Comparison of ENCODE assay signal across 30 mouse cellular contexts in the genomic region with DNA sequence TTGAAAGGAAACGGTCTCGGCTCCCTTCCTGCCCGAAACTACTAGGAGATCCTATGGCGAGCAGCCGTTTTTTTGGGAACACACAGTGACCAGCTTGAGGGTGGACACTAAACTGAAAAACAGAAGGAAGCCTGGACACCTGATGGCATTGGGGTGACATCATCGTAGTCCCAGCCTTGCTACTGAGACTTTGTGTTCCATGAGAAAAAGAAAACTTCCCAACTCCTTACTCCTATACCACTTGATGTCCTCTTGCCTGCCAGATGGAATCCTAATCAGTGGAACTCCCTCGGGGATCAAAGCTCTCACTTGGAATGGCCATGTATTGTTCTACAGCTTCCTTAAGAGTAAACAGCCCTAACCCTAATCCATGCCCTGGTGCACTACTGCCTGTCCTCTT. TPM values are rescaled to one million over a fixed set of nuclear protein-coding genes. Genes with fewer than 3 reads are reported as not detected.
DNase-seq lines count a peak whose midpoint lies in the region; ATAC-seq and TF ChIP-seq lines count a peak whose summit lies in the region.
"Had no signal": no experiment of that assay in that cellular context is flagged by ENCODE, and none has a peak within 500 bp of the region (broad histone marks: within the 10 kb centered on the region; RNA-seq: fewer than 3 reads in every experiment).

No protein-coding gene starts in this region.

- no peak overlapping the region for H3K27ac ChIP-seq in heart, embryonic 10.5 days
- H3K27ac ChIP-seq in heart, postnatal 0 days (ENCODE audit: low read depth): no peak overlapping the region
- H3K27ac ChIP-seq: embryonic facial prominence, embryonic 12.5 days; heart, embryonic 15.5 days; hindbrain, embryonic 14.5 days; limb, embryonic 13.5 days; lung, embryonic 15.5 days; midbrain, embryonic 12.5 days; neural tube, embryonic 12.5 days had no signal

- H3K4me1 ChIP-seq in heart, embryonic 10.5 days: peaks cover 16% of the 10 kb centered on the region; the same call in 1 of the 2 replicates
- peaks cover 46% of the 10 kb centered on the region for H3K4me1 ChIP-seq in heart, postnatal 0 days (ENCODE audit: control insufficient read depth, insufficient read depth)
- H3K4me1 ChIP-seq: lung, embryonic 15.5 days; neural tube, embryonic 12.5 days had no signal

- H3K4me3 ChIP-seq in heart, embryonic 10.5 days: no peak overlapping the region
- no peak overlapping the region for H3K4me3 ChIP-seq in heart, postnatal 0 days (ENCODE audit: low read depth, low read length)
- H3K4me3 ChIP-seq: embryonic facial prominence, embryonic 12.5 days; heart, embryonic 15.5 days; limb, embryonic 13.5 days; lung, embryonic 15.5 days; megakaryocyte, embryonic 14.5 days; midbrain, embryonic 12.5 days; myocyte; neural tube, embryonic 12.5 days had no signal

- no peak overlapping the region for H3K4me2 ChIP-seq in heart, postnatal 0 days (ENCODE audit: low read depth, low read length)
- H3K4me2 ChIP-seq: embryonic facial prominence, embryonic 12.5 days; heart, embryonic 15.5 days; hindbrain, embryonic 14.5 days; limb, embryonic 13.5 days; liver, embryonic 11.5 days; lung, embryonic 15.5 days; midbrain, embryonic 12.5 days; neural tube, embryonic 12.5 days had no signal

- WGBS in heart, embryonic 10.5 days: 82% methylated on average over 7 of the region's 7 CpGs
- 68% methylated on average over 7 of the region's 7 CpGs for WGBS in heart, postnatal 0 days

- H3K9ac ChIP-seq in heart, postnatal 0 days (replicated peaks; ENCODE audit: low read depth, low read length): no peak overlapping the region
- H3K9ac ChIP-seq: embryonic facial prominence, embryonic 12.5 days; heart, embryonic 15.5 days; hindbrain, embryonic 14.5 days; limb, embryonic 13.5 days; lung, embryonic 15.5 days; midbrain, embryonic 12.5 days; neural tube, embryonic 12.5 days had no signal

- no peaks in the 10 kb centered on the region for H3K9me3 ChIP-seq in heart, embryonic 10.5 days
- H3K9me3 ChIP-seq in heart, postnatal 0 days (replicated peaks; ENCODE audit: control insufficient read depth, low read length): no peaks in the 10 kb centered on the region
- H3K9me3 ChIP-seq: embryonic facial prominence, embryonic 12.5 days; heart, embryonic 15.5 days; limb, embryonic 13.5 days; lung, embryonic 15.5 days; megakaryocyte, embryonic 14.5 days; midbrain, embryonic 12.5 days; neural tube, embryonic 12.5 days had no signal

- TF ChIP-seq EP300 in heart, postnatal 0 days (IDR thresholded peaks at IDR 0.05; ENCODE audit: low read depth): peak; percentile 80; the same call in 1 of the 2 replicates

- DNase-seq in heart, adult 18-20 months: peak; percentile 79 to 91
- no peak for DNase-seq in heart, embryonic 10.5 days (ENCODE audit: low spot score)
- DNase-seq in heart, adult 8-10 months (ENCODE audit: low spot score): peak; percentile 91
- no peak for DNase-seq in heart, postnatal 0 days (ENCODE audit: low spot score)
- DNase-seq in heart, postnatal 4 days: peak; percentile 64
- no peak for DNase-seq in Muller cell, postnatal 12 days (ENCODE audit: inconsistent ontology term)
- no peak for DNase-seq in cerebellum, adult 11 months
- DNase-seq: adrenal gland, adult 2 months; adrenal gland, postnatal 36 days; B cell, adult 2 months; cerebellum, adult 8-10 months; cerebellum, postnatal 25 days; kidney, postnatal 14 days; layer of hippocampus, adult 9-11 months; lung, postnatal 4 days; right cerebral cortex, adult 18-20 months; thymus, postnatal 4 days had no signal

- TF ChIP-seq CTCF in heart, postnatal 0 days (IDR thresholded peaks at IDR 0.05; ENCODE audit: low read depth): no peak

- ATAC-seq in heart, postnatal 0 days (ENCODE audit: insufficient read depth, low read depth): peak; percentile 60
- ATAC-seq: activated CD4-positive, CD25-positive, alpha-beta regulatory T cell, adult 4 months; forebrain, embryonic 14.5 days; intestine, postnatal 0 days had no signal

- no peaks in the 10 kb centered on the region for H3K36me3 ChIP-seq in heart, embryonic 10.5 days
- H3K36me3 ChIP-seq in heart, postnatal 0 days (replicated peaks; ENCODE audit: control insufficient read depth, insufficient read depth, low read length): no peaks in the 10 kb centered on the region
- H3K36me3 ChIP-seq: embryonic facial prominence, embryonic 12.5 days; heart, embryonic 15.5 days; limb, embryonic 13.5 days; lung, embryonic 15.5 days; midbrain, embryonic 12.5 days; neural tube, embryonic 12.5 days had no signal

- no peaks in the 10 kb centered on the region for H3K27me3 ChIP-seq in heart, embryonic 10.5 days (ENCODE audit: insufficient read depth, poor library complexity, severe bottlenecking)
- no peaks in the 10 kb centered on the region for H3K27me3 ChIP-seq in heart, postnatal 0 days (ENCODE audit: control insufficient read depth, insufficient read depth, low read length)
- H3K27me3 ChIP-seq: embryonic facial prominence, embryonic 12.5 days; heart, embryonic 15.5 days; limb, embryonic 13.5 days; lung, embryonic 15.5 days; neural tube, embryonic 12.5 days had no signal

RNA-seq across cellular contexts. Expression of gene Lnx1, which starts 23.1 kb away (rescaled TPM):
- 10 to 100 TPM; 13.6 to 15.3 TPM for total RNA-seq in heart, adult 18-20 months (2021)
- 0.37 and 0.87 TPM in 2 replicates for polyA plus RNA-seq in heart, embryonic 10.5 days (2016; fragmentation: Nextera tagmentation; extraction: Ambion mirVana)
- 10 to 100 TPM; 11.3 to 17.8 (median 13.3) TPM for total RNA-seq in heart, adult 8-10 months (2022)
- 1.9 and 3.5 TPM in 2 replicates for total RNA-seq in heart, postnatal 0 days (2014; rRNA removed; ENCODE audit: low replicate concordance)
- 1.3 and 2.2 TPM in 2 replicates for polyA plus RNA-seq in heart, postnatal 0 days (2015; fragmentation: Nextera tagmentation; extraction: Ambion mirVana)
- 1 to 10 TPM; 1.8 to 2.0 TPM for total RNA-seq in heart, postnatal 4 days (2021)

Comparison
In these comparisons a context has a peak if more than half of its experiments do, and no peak if none do; other contexts are left out.
1. DNase-seq: peak in heart, adult 18-20 months (2 of 2), heart, adult 8-10 months (single experiment) and heart, postnatal 4 days (single experiment); none in heart, embryonic 10.5 days (single experiment), heart, postnatal 0 days (single experiment), Muller cell, postnatal 12 days (single experiment) and cerebellum, adult 11 months (single experiment).